Comparison of ENCODE assay signal across 26 mouse cellular contexts in the genomic region with DNA sequence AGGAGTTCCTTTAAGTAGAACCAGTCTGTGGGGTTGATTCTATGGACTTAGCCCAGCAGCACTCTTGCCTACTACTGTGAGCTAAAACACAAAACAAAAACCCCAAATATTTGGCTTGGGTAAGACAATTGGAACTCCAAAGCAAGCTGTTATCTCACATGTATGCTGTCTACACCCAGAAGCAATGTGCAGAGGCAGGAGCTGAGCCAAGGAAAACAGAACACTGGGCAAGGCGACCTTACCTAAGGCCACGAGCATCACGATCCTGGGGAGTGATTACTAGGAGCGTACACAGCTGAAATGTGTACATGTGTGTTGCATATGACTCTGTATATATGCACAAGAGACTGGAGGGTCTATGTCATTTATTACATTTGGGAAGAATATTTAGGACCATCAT. TPM values are rescaled to one million over a fixed set of nuclear protein-coding genes. Genes with fewer than 3 reads are reported as not detected.
"Had no signal": no experiment of that assay in that cellular context is flagged by ENCODE, and none has a peak within 500 bp of the region (broad histone marks: within the 10 kb centered on the region; RNA-seq: fewer than 3 reads in every experiment).

No protein-coding gene starts in this region.

- H3K36me3 ChIP-seq: intestine, embryonic 15.5 days; kidney, embryonic 15.5 days; midbrain, embryonic 13.5 days; neural tube, embryonic 13.5 days had no signal

- ATAC-seq: intestine, embryonic 15.5 days; midbrain, embryonic 13.5 days; midbrain, embryonic 16.5 days had no signal

- H3K4me3 ChIP-seq: intestine, embryonic 15.5 days; kidney, embryonic 15.5 days; midbrain, embryonic 13.5 days; myocyte; neural tube, embryonic 13.5 days had no signal

- DNase-seq: kidney, adult 11 months; kidney, adult 8-10 months; kidney, postnatal 10 days; kidney, postnatal 36 days; layer of hippocampus, adult 9-11 months; lung, adult 2 months; lung, postnatal 14 days; lung, postnatal 4 days; retina, postnatal 1 day; thymus, adult 18-20 months; thymus, postnatal 4 days had no signal

- H3K27ac ChIP-seq: intestine, embryonic 15.5 days; kidney, embryonic 15.5 days; midbrain, embryonic 13.5 days; neural tube, embryonic 13.5 days had no signal

- H3K9ac ChIP-seq: intestine, embryonic 15.5 days; kidney, embryonic 15.5 days; midbrain, embryonic 13.5 days; neural tube, embryonic 13.5 days had no signal

- H3K9me3 ChIP-seq: intestine, embryonic 15.5 days; kidney, embryonic 15.5 days; midbrain, embryonic 13.5 days; neural tube, embryonic 13.5 days had no signal

- H3K4me2 ChIP-seq: intestine, embryonic 15.5 days; kidney, embryonic 15.5 days; midbrain, embryonic 13.5 days; neural tube, embryonic 13.5 days had no signal

- H3K27me3 ChIP-seq: intestine, embryonic 15.5 days; kidney, embryonic 15.5 days had no signal

RNA-seq across cellular contexts. Expression of gene Igfn1, which starts 7.4 kb away (rescaled TPM):
- total RNA-seq: megakaryocyte, adult 5-6 weeks; monocyte, adult 5-6 weeks had no signal
- polyA plus RNA-seq: intestine, embryonic 15.5 days; lung, adult 2 months; lung, embryonic 16.5 days; midbrain, embryonic 13.5 days; midbrain, embryonic 16.5 days; neural tube, embryonic 13.5 days; spleen, adult 2 months had no signal

RNA-seq across cellular contexts. Expression of gene Ascl5, which starts 37.1 kb away (rescaled TPM):
- total RNA-seq: layer of hippocampus, postnatal 25 days; megakaryocyte, adult 5-6 weeks; monocyte, adult 5-6 weeks; neutrophil, adult 5-6 weeks had no signal
- polyA plus RNA-seq: intestine, embryonic 15.5 days; kidney, embryonic 15.5 days; limb, embryonic 11.5 days; lung, adult 2 months; lung, embryonic 16.5 days; midbrain, embryonic 13.5 days; midbrain, embryonic 16.5 days; neural tube, embryonic 13.5 days; small intestine, adult 2 months; spleen, adult 2 months; testis, adult 2 months had no signal

RNA-seq across cellular contexts. Expression of gene Cacna1s, which starts 39.0 kb away (rescaled TPM):
- total RNA-seq: megakaryocyte, adult 5-6 weeks; neutrophil, adult 5-6 weeks had no signal
